Mouse (Mus musculus): ENCODE results near the gene Sf3a1. TPM values are rescaled to one million over a fixed set of nuclear protein-coding genes. Genes with fewer than 3 reads are reported as not detected.
"Not testable (repeated sequence)": the region's sequence is repeated elsewhere in the genome, so short reads cannot be mapped to it uniquely, and the experiment has no call there.

The Sf3a1 gene
- polyA plus RNA-seq, 1 experiment from 2014 or later: 61.7 TPM

DNA sequence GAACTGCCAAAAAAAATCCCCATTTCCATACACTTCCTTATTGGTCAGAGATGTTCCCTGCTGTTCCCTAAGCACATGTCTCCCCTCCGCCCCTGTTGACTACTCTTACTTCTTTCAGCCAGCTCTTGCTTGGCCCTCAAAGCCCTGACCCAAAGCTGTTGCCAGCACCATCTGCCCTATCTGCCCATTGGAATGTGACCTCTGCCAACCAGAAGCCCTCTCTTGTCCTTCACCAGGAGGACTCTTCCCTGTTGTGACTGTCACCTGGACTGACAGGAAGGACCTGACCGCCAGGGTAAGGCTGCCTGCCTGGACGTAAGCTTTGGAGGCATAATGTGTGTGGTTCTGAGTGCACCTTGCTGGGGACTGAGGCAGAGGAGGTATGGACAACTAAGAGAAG is 38.5 kb upstream of the Sf3a1 start:
- peaks cover 39% of the 10 kb centered on the region for H3K27me3 ChIP-seq
- whole genome bisulfite sequencing: 85% methylated on average over 3 of the region's 3 CpGs
- no peak overlapping the region for H3K4me3 ChIP-seq (replicated peaks)
- no peaks in the 10 kb centered on the region for H3K36me3 ChIP-seq
- H3K9me3 ChIP-seq (replicated peaks): peaks cover 7% of the 10 kb centered on the region; the same call in 1 of the 2 replicates
- H3K9ac ChIP-seq: no peak overlapping the region
- ATAC-seq (replicated peaks; ENCODE audit: low FRiP score): no peak
- no peak overlapping the region for H3K4me2 ChIP-seq
- H3K27ac ChIP-seq: no peak overlapping the region
- peaks cover 20% of the 10 kb centered on the region for H3K4me1 ChIP-seq

DNA sequence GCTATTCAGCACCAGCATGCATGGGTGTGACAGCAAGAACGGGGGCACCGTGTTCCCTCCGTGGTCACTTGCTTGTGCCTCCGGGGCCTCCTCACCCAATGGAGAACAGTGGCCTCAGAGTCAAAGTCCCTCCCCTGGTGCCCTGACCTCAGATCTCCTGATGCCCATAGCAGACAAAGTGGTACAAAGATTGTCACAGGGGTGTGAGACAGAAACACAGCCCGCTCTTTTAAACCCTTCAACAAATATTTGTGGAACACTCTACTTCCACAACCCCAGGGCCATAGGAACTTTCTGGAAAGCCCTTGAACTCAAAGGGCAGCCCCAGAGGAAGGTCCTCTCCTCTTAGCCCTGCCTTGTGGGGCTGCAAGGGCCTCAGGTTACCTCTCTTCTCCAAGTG is 37.9 kb upstream of the Sf3a1 start:
- 83% methylated on average over 5 of the region's 5 CpGs for WGBS
- peaks cover 7% of the 10 kb centered on the region; the same call in 1 of the 2 replicates for H3K9me3 ChIP-seq (replicated peaks)
- H3K4me3 ChIP-seq (replicated peaks): no peak overlapping the region
- H3K9ac ChIP-seq: no peak overlapping the region
- no peak overlapping the region for H3K4me2 ChIP-seq
- no peak overlapping the region for H3K27ac ChIP-seq
- H3K4me1 ChIP-seq: peaks cover 20% of the 10 kb centered on the region
- no peaks in the 10 kb centered on the region for H3K36me3 ChIP-seq
- H3K27me3 ChIP-seq: peaks cover 34% of the 10 kb centered on the region
- ATAC-seq (replicated peaks; ENCODE audit: low FRiP score): no peak

- no peaks in the 10 kb centered on the region for H3K36me3 ChIP-seq
- no peak within 1 kb of the TSS for H3K27ac ChIP-seq
- peaks cover 7% of the 10 kb centered on the region; the same call in 1 of the 2 replicates for H3K9me3 ChIP-seq (replicated peaks)
- peaks cover 14% of the 10 kb centered on the region for H3K4me1 ChIP-seq
- no peak within 1 kb of the TSS for H3K4me3 ChIP-seq (replicated peaks)
- WGBS: 73% methylated on average over 10 of the region's 10 CpGs
- peaks cover 27% of the 10 kb centered on the region for H3K27me3 ChIP-seq
- H3K4me2 ChIP-seq: no peak within 1 kb of the TSS
- ATAC-seq (replicated peaks; ENCODE audit: low FRiP score): no peak
- H3K9ac ChIP-seq: no peak within 1 kb of the TSS
These were observed 37.2 kb upstream of the Sf3a1 start, which contains the start of gene Sec14l2 for GRCm38 (mm10) chr11:4122742-4123579. TSS of gene Sec14l2 (minus strand) at chr11:4123415.

- peaks cover 5% of the 10 kb centered on the region; the same call in 1 of the 2 replicates for H3K4me1 ChIP-seq
- WGBS: 59% methylated on average over 5 of the region's 5 CpGs
- no peak overlapping the region for H3K4me3 ChIP-seq (replicated peaks)
- H3K4me2 ChIP-seq: no peak overlapping the region
- no peak for ATAC-seq (replicated peaks; ENCODE audit: low FRiP score)
- peaks cover 17% of the 10 kb centered on the region for H3K27me3 ChIP-seq
- H3K27ac ChIP-seq: no peak overlapping the region
- no peaks in the 10 kb centered on the region for H3K36me3 ChIP-seq
- H3K9ac ChIP-seq: no peak overlapping the region
- peaks cover 7% of the 10 kb centered on the region; the same call in 1 of the 2 replicates for H3K9me3 ChIP-seq (replicated peaks)
These were observed 36.2 kb upstream of the Sf3a1 start for GRCm38 (mm10) chr11:4123922-4124321.

DNA sequence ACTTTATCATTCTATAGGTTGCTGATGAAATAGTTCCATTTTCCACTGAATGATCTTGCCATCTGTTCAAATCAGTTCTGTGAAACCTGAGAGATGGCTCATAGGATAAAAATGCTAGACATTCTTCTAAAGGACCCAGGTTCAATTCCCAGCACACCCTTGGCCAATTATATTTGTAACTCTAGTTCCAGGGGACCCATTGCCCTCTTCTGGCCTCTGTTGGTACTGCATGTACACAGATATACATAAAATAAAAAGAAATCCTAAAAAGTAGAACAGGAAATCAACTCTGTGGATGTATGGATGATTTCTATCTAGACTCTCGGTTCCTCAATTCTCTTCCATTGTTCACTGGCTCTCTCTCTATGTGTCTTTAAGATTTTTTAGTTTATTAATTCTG is 33.1 kb upstream of the Sf3a1 start:
- no peaks in the 10 kb centered on the region for H3K36me3 ChIP-seq
- no peak overlapping the region for H3K9ac ChIP-seq
- H3K27ac ChIP-seq: no peak overlapping the region
- H3K9me3 ChIP-seq (replicated peaks): peaks cover 7% of the 10 kb centered on the region; the same call in 1 of the 2 replicates
- H3K27me3 ChIP-seq: no peaks in the 10 kb centered on the region
- 89% methylated on average over 1 of the region's 1 CpGs for WGBS
- no peaks in the 10 kb centered on the region for H3K4me1 ChIP-seq
- H3K4me2 ChIP-seq: no peak overlapping the region
- ATAC-seq (replicated peaks; ENCODE audit: low FRiP score): no peak
- no peak overlapping the region for H3K4me3 ChIP-seq (replicated peaks)

DNA sequence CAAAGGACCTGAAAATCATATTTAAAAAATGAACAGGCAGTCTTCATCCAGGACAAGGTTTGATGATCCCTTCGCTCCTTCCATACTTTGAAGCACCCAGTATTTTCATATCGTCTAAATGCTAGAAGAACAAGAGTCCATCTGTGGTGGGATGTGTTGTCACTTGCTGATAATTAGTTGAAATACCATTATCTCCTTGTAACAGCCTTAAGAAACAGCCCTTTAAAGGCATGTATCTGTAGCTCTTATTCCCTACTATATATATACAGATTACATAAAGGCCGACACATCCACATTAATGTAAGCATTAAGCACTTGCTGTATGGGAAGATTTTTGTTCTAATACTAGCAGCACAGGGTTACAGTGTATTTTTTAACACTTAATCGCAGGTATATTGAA is 31.7 kb upstream of the Sf3a1 start:
- ATAC-seq (replicated peaks; ENCODE audit: low FRiP score); H3K4me2 ChIP-seq: not testable (repeated sequence)
- 91% methylated on average over 4 of the region's 4 CpGs for WGBS

GRCm38 (mm10) chr11:4133450-4133849 is 26.7 kb upstream of the Sf3a1 start:
- H3K4me2 ChIP-seq: no peak overlapping the region
- H3K36me3 ChIP-seq: peaks cover 9% of the 10 kb centered on the region; the same call in 1 of the 2 replicates
- H3K9me3 ChIP-seq (replicated peaks): no peaks in the 10 kb centered on the region
- WGBS: 63% methylated on average over 3 of the region's 3 CpGs
- peaks cover 14% of the 10 kb centered on the region for H3K4me1 ChIP-seq
- H3K9ac ChIP-seq: no peak overlapping the region
- H3K27ac ChIP-seq: no peak overlapping the region
- no peaks in the 10 kb centered on the region for H3K27me3 ChIP-seq
- no peak overlapping the region for H3K4me3 ChIP-seq (replicated peaks)
- ATAC-seq (replicated peaks; ENCODE audit: low FRiP score): no peak

More for the DNA sequence above, 31.7 kb upstream of the Sf3a1 start:
- not testable (repeated sequence) for H3K4me3 ChIP-seq (replicated peaks); H3K9ac ChIP-seq; H3K27me3 ChIP-seq; H3K9me3 ChIP-seq (replicated peaks); H3K4me1 ChIP-seq; H3K27ac ChIP-seq; H3K36me3 ChIP-seq

GRCm38 (mm10) chr11:4134400-4134799 is 25.8 kb upstream of the Sf3a1 start:
- 55% methylated on average over 6 of the region's 6 CpGs for WGBS
- ATAC-seq (replicated peaks; ENCODE audit: low FRiP score): no peak
- Histone ChIP-seq H3K4me1 (peaks cover 14% of the 10 kb centered on the region), H3K27me3 (no peaks in the 10 kb centered on the region), H3K36me3 (peaks cover 18% of the 10 kb centered on the region), H3K9me3 (replicated peaks) (no peaks in the 10 kb centered on the region), H3K4me2 (peak overlapping the region; percentile 86), H3K9ac (no peak overlapping the region), H3K4me3 (replicated peaks) (peak overlapping the region; percentile 93), H3K27ac (no peak overlapping the region)

DNA sequence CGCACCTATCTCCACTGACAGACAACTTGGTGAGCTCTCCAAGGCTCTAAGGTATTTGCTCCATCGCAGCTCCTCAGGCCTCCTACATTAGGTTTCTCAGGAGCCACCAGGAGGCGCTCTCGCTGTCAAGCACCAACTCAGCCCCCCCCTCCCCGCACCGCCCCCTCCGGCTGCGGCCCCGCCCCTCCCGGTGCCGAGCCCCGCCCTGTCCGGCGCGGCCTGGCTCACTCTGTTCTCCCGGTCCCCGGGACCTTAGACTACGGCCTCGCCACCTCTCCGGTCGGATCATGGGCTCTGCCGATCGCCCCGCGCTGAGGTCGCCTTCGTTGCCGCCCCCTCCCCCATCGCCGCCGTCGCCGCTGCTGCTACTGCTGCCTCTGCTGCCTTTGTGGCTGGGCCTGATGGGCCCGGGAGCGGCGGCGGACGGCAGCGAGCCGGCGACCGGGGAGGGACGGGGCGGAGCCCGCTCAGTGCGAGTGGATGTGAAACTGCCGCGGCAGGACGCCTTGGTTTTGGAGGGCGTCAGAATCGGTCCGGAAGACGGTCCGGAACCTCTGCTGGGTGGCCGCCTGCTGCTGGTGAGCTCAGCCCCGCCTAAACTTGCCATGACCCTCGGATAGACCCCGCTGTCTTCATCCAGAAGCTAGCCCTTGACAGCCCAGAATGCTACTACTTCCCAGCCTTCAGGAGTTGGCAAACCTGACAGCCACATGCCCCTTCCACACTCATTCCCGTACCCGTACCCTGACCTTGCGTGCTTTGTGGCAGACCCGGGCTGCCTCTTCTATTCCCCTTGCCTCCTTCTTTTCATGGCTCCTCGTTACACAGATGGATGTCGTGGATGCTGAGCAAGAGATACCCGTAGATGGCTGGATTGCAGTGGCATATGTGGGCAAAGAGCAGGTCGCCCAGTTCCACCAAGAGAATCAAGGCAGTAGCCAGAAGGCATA is 24.9 kb upstream of the Sf3a1 start, which contains the start of gene Rnf215:
TSS of gene Rnf215 (plus strand) at position 217 of the 950 bp plus-strand sequence.
- Histone ChIP-seq H3K27ac (peak within 1 kb of the TSS; percentile 72), H3K36me3 (peaks cover 26% of the 10 kb centered on the region), H3K27me3 (no peaks in the 10 kb centered on the region), H3K4me3 (replicated peaks) (peak within 1 kb of the TSS; percentile 93), H3K9ac (peak within 1 kb of the TSS; percentile 97), H3K4me1 (peaks cover 14% of the 10 kb centered on the region), H3K4me2 (peak within 1 kb of the TSS; percentile 86), H3K9me3 (replicated peaks) (no peaks in the 10 kb centered on the region)
- peak; percentile 95 for ATAC-seq (replicated peaks; ENCODE audit: low FRiP score)
- WGBS: 1% methylated on average over 66 of the region's 66 CpGs

- Histone ChIP-seq H3K36me3 (peaks cover 63% of the 10 kb centered on the region), H3K9ac (no peak overlapping the region)
These were observed 21.2 kb upstream of the Sf3a1 start for GRCm38 (mm10) chr11:4138964-4139363.

DNA sequence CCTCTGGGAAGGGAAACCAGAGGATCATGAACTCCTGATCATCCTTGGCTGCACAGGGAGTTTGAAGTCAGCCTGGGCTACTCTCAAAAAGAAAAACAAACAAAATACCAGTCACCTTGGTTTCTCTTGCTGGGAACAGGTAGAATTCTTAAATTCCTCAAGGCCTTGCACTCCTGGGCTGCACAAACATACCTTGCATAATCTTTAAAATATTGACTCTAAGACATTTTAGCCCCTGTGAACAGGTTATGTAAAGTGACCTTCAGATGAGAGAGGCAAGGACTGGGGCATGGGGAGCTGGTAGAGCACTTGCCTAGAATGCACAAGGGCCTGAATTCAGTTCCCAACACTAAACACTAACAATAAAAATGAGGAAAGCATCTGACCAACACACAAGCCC is 18.6 kb upstream of the Sf3a1 start:
- H3K4me1 ChIP-seq: peaks cover 4% of the 10 kb centered on the region
- no peaks in the 10 kb centered on the region for H3K27me3 ChIP-seq
- no peak overlapping the region for H3K4me2 ChIP-seq
- no peak overlapping the region for H3K9ac ChIP-seq
- H3K9me3 ChIP-seq (replicated peaks): no peaks in the 10 kb centered on the region
- H3K36me3 ChIP-seq: peaks cover 81% of the 10 kb centered on the region
- no peak overlapping the region for H3K4me3 ChIP-seq (replicated peaks)
- H3K27ac ChIP-seq: no peak overlapping the region
- no peak for ATAC-seq (replicated peaks; ENCODE audit: low FRiP score)

More at GRCm38 (mm10) chr11:4138964-4139363, 21.2 kb upstream of the Sf3a1 start:
- Histone ChIP-seq H3K9me3 (replicated peaks) (no peaks in the 10 kb centered on the region), H3K4me3 (replicated peaks) (no peak overlapping the region), H3K27me3 (no peaks in the 10 kb centered on the region), H3K4me2 (no peak overlapping the region), H3K4me1 (peaks cover 14% of the 10 kb centered on the region), H3K27ac (no peak overlapping the region)
- ATAC-seq (replicated peaks; ENCODE audit: low FRiP score): no peak
- WGBS: 51% methylated on average over 2 of the region's 2 CpGs

GRCm38 (mm10) chr11:4142352-4142751 is 17.8 kb upstream of the Sf3a1 start:
- Histone ChIP-seq H3K36me3 (peaks cover 75% of the 10 kb centered on the region), H3K9me3 (replicated peaks) (no peaks in the 10 kb centered on the region), H3K4me2 (no peak overlapping the region), H3K4me1 (no peaks in the 10 kb centered on the region), H3K9ac (no peak overlapping the region), H3K4me3 (replicated peaks) (no peak overlapping the region), H3K27ac (no peak overlapping the region), H3K27me3 (no peaks in the 10 kb centered on the region)
- 88% methylated on average over 4 of the region's 4 CpGs for WGBS
- ATAC-seq (replicated peaks; ENCODE audit: low FRiP score): no peak

Measured in kidney, embryonic 15.5 days (tissue).